ENCODE assay signal across 10 mouse cellular contexts in the genomic region with DNA sequence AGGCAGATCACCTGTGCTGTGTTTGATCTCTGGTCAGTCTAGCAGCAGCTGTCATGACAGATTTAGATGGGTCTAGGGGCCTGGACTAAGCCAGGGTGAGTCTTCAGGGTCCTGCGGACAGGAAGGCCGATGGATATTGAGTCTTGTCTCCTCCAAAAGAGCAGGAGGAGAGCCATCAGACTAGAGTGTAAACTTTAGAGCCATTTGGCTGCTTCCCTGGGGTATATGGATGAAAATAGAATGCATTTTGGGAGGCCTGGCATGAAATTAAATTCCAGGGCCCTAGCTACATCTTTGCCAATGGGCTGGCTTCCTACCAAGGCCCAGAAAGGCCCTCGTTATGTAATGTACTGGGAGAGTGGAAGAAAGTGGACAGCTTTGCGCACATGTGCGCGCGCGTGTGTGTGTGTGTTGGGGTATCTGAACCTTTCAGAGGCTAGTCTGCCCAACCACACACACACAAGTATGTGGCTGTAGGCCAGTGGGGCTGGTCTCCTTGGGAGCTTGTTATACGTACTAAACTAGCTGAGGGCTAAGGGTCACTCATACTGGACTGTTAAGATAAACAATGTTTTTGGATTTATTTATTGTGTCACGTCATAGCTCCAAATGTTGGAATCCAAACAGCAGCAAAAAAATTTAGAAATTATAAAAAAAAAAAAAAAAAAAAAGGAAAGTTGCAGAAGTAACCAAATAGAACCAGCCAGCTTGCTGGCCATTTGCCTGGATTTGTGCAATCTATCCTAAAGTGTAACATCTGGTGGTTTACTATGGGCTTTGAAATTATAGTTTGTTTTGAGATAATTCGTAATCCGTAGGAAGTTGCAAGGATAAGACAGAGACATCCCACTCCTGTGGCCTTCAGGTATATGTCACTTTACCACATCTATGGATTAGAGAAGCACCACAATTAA.
A peak's percentile ranks its signal among the peaks of the same experiment; 100 is the strongest.
DNase-seq lines count a peak whose midpoint lies in the region; ATAC-seq and TF ChIP-seq lines count a peak whose summit lies in the region.
"Had no signal": no experiment of that assay in that cellular context is flagged by ENCODE, and none has a peak within 500 bp of the region (broad histone marks: within the 10 kb centered on the region; RNA-seq: fewer than 3 reads in every experiment).

No protein-coding gene starts in this region.

- H3K9me3 ChIP-seq in limb, embryonic 13.5 days = no peaks in the 10 kb centered on the region
- no peaks in the 10 kb centered on the region for H3K9me3 ChIP-seq in limb, embryonic 10.5 days (replicated peaks)
- no peaks in the 10 kb centered on the region for H3K9me3 ChIP-seq in kidney, postnatal 0 days (replicated peaks; ENCODE audit: low read length)
- H3K9me3 ChIP-seq: G1E; midbrain, embryonic 12.5 days had no signal

- H3K36me3 ChIP-seq in limb, embryonic 13.5 days = no peaks in the 10 kb centered on the region
- no peaks in the 10 kb centered on the region for H3K36me3 ChIP-seq in limb, embryonic 10.5 days
- no peaks in the 10 kb centered on the region for H3K36me3 ChIP-seq in kidney, postnatal 0 days (ENCODE audit: insufficient read depth, low read length)
- H3K36me3 ChIP-seq: G1E; midbrain, embryonic 12.5 days had no signal

- no peak overlapping the region for H3K4me2 ChIP-seq in limb, embryonic 13.5 days (replicated peaks)
- H3K4me2 ChIP-seq in kidney, postnatal 0 days (ENCODE audit: low read length) = no peak overlapping the region
- H3K4me2 ChIP-seq: midbrain, embryonic 12.5 days had no signal

- ATAC-seq in limb, embryonic 13.5 days (ENCODE audit: low FRiP score, low read depth) = peak; percentile 57
- ATAC-seq in kidney, postnatal 0 days (replicated peaks; ENCODE audit: low FRiP score, low read depth) = peak; percentile 76; the same call in 1 of the 2 replicates
- no peak for ATAC-seq in megakaryocyte progenitor cell, adult 5-6 weeks (replicated peaks; ENCODE audit: poor library complexity)

- no peaks in the 10 kb centered on the region; the same call in 1 of the 2 replicates for H3K27me3 ChIP-seq in limb, embryonic 13.5 days
- H3K27me3 ChIP-seq in limb, embryonic 10.5 days (ENCODE audit: low read depth, poor library complexity, severe bottlenecking) = peaks cover 8% of the 10 kb centered on the region; the same call in 1 of the 2 replicates
- H3K27me3 ChIP-seq in kidney, postnatal 0 days (ENCODE audit: insufficient read depth, low read length) = no peaks in the 10 kb centered on the region

- no peak overlapping the region for H3K27ac ChIP-seq in limb, embryonic 13.5 days
- no peak overlapping the region for H3K27ac ChIP-seq in limb, embryonic 10.5 days
- peak overlapping the region; percentile 54; the same call in 1 of the 2 replicates for H3K27ac ChIP-seq in kidney, postnatal 0 days
- H3K27ac ChIP-seq: midbrain, embryonic 12.5 days had no signal

- H3K4me3 ChIP-seq in limb, embryonic 13.5 days = no peak overlapping the region
- no peak overlapping the region for H3K4me3 ChIP-seq in limb, embryonic 10.5 days
- no peak overlapping the region for H3K4me3 ChIP-seq in kidney, postnatal 0 days (replicated peaks; ENCODE audit: low read depth, low read length)
- H3K4me3 ChIP-seq: midbrain, embryonic 12.5 days had no signal

- H3K9ac ChIP-seq in limb, embryonic 13.5 days = no peak overlapping the region
- no peak overlapping the region for H3K9ac ChIP-seq in kidney, postnatal 0 days (ENCODE audit: low read depth, low read length)
- H3K9ac ChIP-seq: midbrain, embryonic 12.5 days had no signal

- peaks cover 13% of the 10 kb centered on the region for H3K4me1 ChIP-seq in limb, embryonic 13.5 days
- H3K4me1 ChIP-seq in limb, embryonic 10.5 days = peaks cover 18% of the 10 kb centered on the region
- H3K4me1 ChIP-seq in kidney, postnatal 0 days (replicated peaks; ENCODE audit: insufficient read depth, low read length) = 0 out of 2 replicates have a peak, but pooled peaks cover 3% of the 10 kb centered on the region
- H3K4me1 ChIP-seq: midbrain, embryonic 12.5 days had no signal

- intact Hi-C loops in gastrocnemius, postnatal 36 days (cut with DNase I) = no loop called here

- DNase-seq in limb, embryonic 10.5 days (ENCODE audit: low spot score) = no peak
- DNase-seq in brain, adult 2 months (ENCODE audit: low read depth, low spot score) = peak; percentile 95
- DNase-seq in gastrocnemius, postnatal 36 days = peak; percentile 60 to 75
- peak; percentile 86 for DNase-seq in kidney, postnatal 0 days (ENCODE audit: low spot score)
- DNase-seq in lung, postnatal 14 days = peak; percentile 74
- DNase-seq in frontal cortex, postnatal 25 days (ENCODE audit: low spot score in 2 of 2) = no peak

- no peak for TF ChIP-seq CTCF in kidney, postnatal 0 days (IDR thresholded peaks at IDR 0.05; ENCODE audit: low read depth)

- WGBS in limb, embryonic 13.5 days = 70% methylated on average over 12 of the region's 12 CpGs
- WGBS in limb, embryonic 10.5 days = 89% methylated on average over 12 of the region's 12 CpGs
- WGBS in kidney, postnatal 0 days = 72% methylated on average over 12 of the region's 12 CpGs

Comparison
In these comparisons a context has a peak if more than half of its experiments do, and no peak if none do; other contexts are left out.
1. DNase-seq: peak in brain, adult 2 months (single experiment), gastrocnemius, postnatal 36 days (2 of 2), kidney, postnatal 0 days (single experiment) and lung, postnatal 14 days (single experiment); none in limb, embryonic 10.5 days (single experiment) and frontal cortex, postnatal 25 days (0 of 2).